ENCODE assay signal across 9 mouse cellular contexts in genomic region chr8:122336251-122336910, GRCm38 (mm10). TPM values are rescaled to one million over a fixed set of nuclear protein-coding genes. Genes with fewer than 3 reads are reported as not detected.
DNase-seq lines count a peak whose midpoint lies in the region; ATAC-seq and TF ChIP-seq lines count a peak whose summit lies in the region.
"Had no signal": no experiment of that assay in that cellular context is flagged by ENCODE, and none has a peak within 500 bp of the region (broad histone marks: within the 10 kb centered on the region; RNA-seq: fewer than 3 reads in every experiment).

No protein-coding gene starts in this region.

- peak; percentile 13; the same call in 1 of the 2 replicates for TF ChIP-seq CTCF in gastrocnemius, adult 2 months (IDR thresholded peaks at IDR 0.05)
- TF ChIP-seq CTCF in kidney, postnatal 0 days (IDR thresholded peaks at IDR 0.05; ENCODE audit: low read depth), result 0 out of 2 replicates have a peak, but pooled peaks have one; percentile 2

- H3K4me2 ChIP-seq in forebrain, embryonic 13.5 days, result peak overlapping the region; percentile 93
- peak overlapping the region; percentile 81 for H3K4me2 ChIP-seq in kidney, postnatal 0 days (ENCODE audit: low read length)
- H3K4me2 ChIP-seq in stomach, embryonic 15.5 days, result peak overlapping the region; percentile 87

- peaks cover 73% of the 10 kb centered on the region for H3K27me3 ChIP-seq in forebrain, embryonic 13.5 days
- H3K27me3 ChIP-seq in kidney, postnatal 0 days (ENCODE audit: insufficient read depth, low read length), result no peaks in the 10 kb centered on the region; the same call in 1 of the 2 replicates
- H3K27me3 ChIP-seq in stomach, embryonic 15.5 days (replicated peaks), result peaks cover 22% of the 10 kb centered on the region

- H3K27ac ChIP-seq in gastrocnemius, adult 2 months, result peak overlapping the region; percentile 78
- H3K27ac ChIP-seq in forebrain, embryonic 13.5 days, result no peak overlapping the region
- H3K27ac ChIP-seq in kidney, postnatal 0 days, result no peak overlapping the region
- H3K27ac ChIP-seq in stomach, embryonic 15.5 days, result no peak overlapping the region

- peak; percentile 77 for ATAC-seq in forebrain, embryonic 13.5 days
- ATAC-seq in kidney, postnatal 0 days (replicated peaks; ENCODE audit: low FRiP score, low read depth), result peak; percentile 59
- peak; percentile 43 for ATAC-seq in stomach, embryonic 15.5 days (ENCODE audit: insufficient read depth, low FRiP score, low read depth)

- WGBS in forebrain, embryonic 13.5 days, result 3% methylated on average over 71 of the region's 81 CpGs
- WGBS in kidney, postnatal 0 days, result 24% methylated on average over 79 of the region's 81 CpGs
- 18% methylated on average over 73 of the region's 81 CpGs for WGBS in stomach, embryonic 15.5 days

- H3K4me1 ChIP-seq in forebrain, embryonic 13.5 days, result peaks cover 14% of the 10 kb centered on the region
- H3K4me1 ChIP-seq in kidney, postnatal 0 days (replicated peaks; ENCODE audit: insufficient read depth, low read length), result 0 out of 2 replicates have a peak, but pooled peaks cover 8% of the 10 kb centered on the region
- peaks cover 18% of the 10 kb centered on the region for H3K4me1 ChIP-seq in stomach, embryonic 15.5 days

- peak; percentile 80 for DNase-seq in gastrocnemius, adult 2 months
- no peak for DNase-seq in gastrocnemius, adult 18-20 months (ENCODE audit: low spot score)
- DNase-seq in WW6 (ENCODE audit: low read depth, low spot score), result peak; percentile 54
- DNase-seq in kidney, postnatal 0 days (ENCODE audit: low spot score), result peak; percentile 45
- peak; percentile 58 to 72 for DNase-seq in lung, postnatal 4 days
- DNase-seq in natural killer cell, adult 2 months (ENCODE audit: low spot score in 2 of 2), result no peak

- peak overlapping the region; percentile 84 for H3K4me3 ChIP-seq in gastrocnemius, adult 2 months
- H3K4me3 ChIP-seq in forebrain, embryonic 13.5 days, result peak overlapping the region; percentile 59
- peak overlapping the region; percentile 36 for H3K4me3 ChIP-seq in kidney, postnatal 0 days (replicated peaks; ENCODE audit: low read depth, low read length)
- peak overlapping the region; percentile 47 for H3K4me3 ChIP-seq in stomach, embryonic 15.5 days (replicated peaks)

- no peaks in the 10 kb centered on the region for H3K9me3 ChIP-seq in forebrain, embryonic 13.5 days (replicated peaks)
- no peaks in the 10 kb centered on the region for H3K9me3 ChIP-seq in kidney, postnatal 0 days (replicated peaks; ENCODE audit: low read length)
- no peaks in the 10 kb centered on the region for H3K9me3 ChIP-seq in stomach, embryonic 15.5 days

- intact Hi-C loops in gastrocnemius, adult 2 months (cut with DNase I), result loop anchor here (5.0 to 10.0 kb wide), 3 partner anchors 36 to 362 kb away; no protein-coding TSS in a partner anchor

- H3K9ac ChIP-seq in forebrain, embryonic 13.5 days, result peak overlapping the region; percentile 63
- H3K9ac ChIP-seq in kidney, postnatal 0 days (ENCODE audit: low read depth, low read length), result peak overlapping the region; percentile 44
- no peak overlapping the region for H3K9ac ChIP-seq in stomach, embryonic 15.5 days

- no peaks in the 10 kb centered on the region for H3K36me3 ChIP-seq in forebrain, embryonic 13.5 days (ENCODE audit: poor library complexity, severe bottlenecking)
- 0 out of 2 replicates have a peak, but pooled peaks cover 15% of the 10 kb centered on the region for H3K36me3 ChIP-seq in kidney, postnatal 0 days (ENCODE audit: insufficient read depth, low read length)
- H3K36me3 ChIP-seq in stomach, embryonic 15.5 days, result peaks cover 19% of the 10 kb centered on the region; the same call in 1 of the 2 replicates

RNA-seq across cellular contexts. Expression of gene Trhr2, which starts 24.2 kb away (rescaled TPM):
- total RNA-seq in gastrocnemius, adult 2 months (2021), result not detected
- total RNA-seq in gastrocnemius, adult 18-20 months (2021), result not detected
- not detected in 2 replicates for polyA plus RNA-seq in forebrain, embryonic 13.5 days (2015; fragmentation: Nextera tagmentation; extraction: Ambion mirVana)
- not detected in 2 replicates for polyA plus RNA-seq in kidney, postnatal 0 days (2015; fragmentation: Nextera tagmentation; extraction: Ambion mirVana)
- polyA plus RNA-seq in stomach, embryonic 15.5 days (2015; fragmentation: Nextera tagmentation; extraction: Ambion mirVana), result not detected in 2 replicates
- polyA plus RNA-seq: spleen, adult 2 months had no signal

RNA-seq across cellular contexts. Expression of gene Zc3h18, which starts 40.0 kb away (rescaled TPM):
- total RNA-seq in gastrocnemius, adult 2 months (2021), result 10 to 100 TPM; 26.7 to 26.8 TPM
- total RNA-seq in gastrocnemius, adult 18-20 months (2021), result 10 to 100 TPM; 26.5 to 27.9 TPM
- 47.4 and 52.2 TPM in 2 replicates for polyA plus RNA-seq in forebrain, embryonic 13.5 days (2015; fragmentation: Nextera tagmentation; extraction: Ambion mirVana)
- polyA plus RNA-seq in kidney, postnatal 0 days (2015; fragmentation: Nextera tagmentation; extraction: Ambion mirVana), result 33.7 and 35.1 TPM in 2 replicates
- 48.7 and 48.9 TPM in 2 replicates for polyA plus RNA-seq in stomach, embryonic 15.5 days (2015; fragmentation: Nextera tagmentation; extraction: Ambion mirVana)

RNA-seq across cellular contexts. Expression of gene Zfpm1, which starts 54.4 kb away (rescaled TPM):
- 1 to 10 TPM; 6.6 to 8.8 TPM for total RNA-seq in gastrocnemius, adult 2 months (2021)
- total RNA-seq in gastrocnemius, adult 18-20 months (2021), result 1 to 10 TPM; 6.6 to 7.5 TPM
- 0.48 and 0.49 TPM in 2 replicates for polyA plus RNA-seq in forebrain, embryonic 13.5 days (2015; fragmentation: Nextera tagmentation; extraction: Ambion mirVana)
- polyA plus RNA-seq in kidney, postnatal 0 days (2015; fragmentation: Nextera tagmentation; extraction: Ambion mirVana), result 1.4 and 2.3 TPM in 2 replicates
- 5.6 and 5.7 TPM in 2 replicates for polyA plus RNA-seq in stomach, embryonic 15.5 days (2015; fragmentation: Nextera tagmentation; extraction: Ambion mirVana)

Comparison
In these comparisons a context has a peak if more than half of its experiments do, and no peak if none do; other contexts are left out.
1. DNase-seq: peak in gastrocnemius, adult 2 months (single experiment), WW6 (single experiment), kidney, postnatal 0 days (single experiment) and lung, postnatal 4 days (2 of 2); none in gastrocnemius, adult 18-20 months (single experiment) and natural killer cell, adult 2 months (0 of 2).
2. Peak in every context shown above with its lines, with median percentiles within 50 percentile points of each other: H3K4me3 ChIP-seq, ATAC-seq and H3K4me2 ChIP-seq.